Mouse (Mus musculus) hindbrain, embryonic 11.5 days (tissue): ENCODE measurements around the gene Umps. TPM values are rescaled to one million over a fixed set of nuclear protein-coding genes. Genes with fewer than 3 reads are reported as not detected.

ENCODE experiments used
- ATAC-seq: fragments of 200-750 bp; cut with Nextera tagmentation; 2 replicates; pipeline ENCODE4 v1.8.0; 2017; ENCODE audit warnings: mild to moderate bottlenecking, moderate TSS enrichment, moderate library complexity; ENCODE audit not compliant: low FRiP score
- DNase-seq: peaks from one replicate; pipeline ENCODE4 v3.0.0-alpha.2; 2015; ENCODE audit warnings: low spot score
- H3K27ac ChIP-seq: fragments of 300-500 bp; sonication (generic); 2 replicates; pipeline ENCODE4 v1.5.1; 2014; ENCODE audit warnings: mild to moderate bottlenecking, low read depth, low read length
- H3K27me3 ChIP-seq: fragments of 300-500 bp; sonication (generic); 2 replicates; pipeline ENCODE4 v1.6.1; 2014; ENCODE audit warnings: mild to moderate bottlenecking, low read length, moderate library complexity, mixed read lengths; ENCODE audit not compliant: control insufficient read depth, insufficient read depth
- H3K36me3 ChIP-seq: fragments of 300-500 bp; sonication (generic); 2 replicates; pipeline ENCODE4 v1.6.1; 2014; ENCODE audit warnings: mild to moderate bottlenecking, low read length, moderate library complexity, mixed read lengths; ENCODE audit not compliant: control insufficient read depth, insufficient read depth
- H3K4me1 ChIP-seq: fragments of 300-500 bp; sonication (generic); replicated peaks from 2 replicates; pipeline ENCODE4 v1.6.1; 2014; ENCODE audit warnings: low read length, mixed read lengths; ENCODE audit not compliant: control insufficient read depth, insufficient read depth
- H3K4me2 ChIP-seq: fragments of 300-500 bp; sonication (generic); replicated peaks from 2 replicates; pipeline ENCODE4 v1.6.1; 2014; ENCODE audit warnings: mild to moderate bottlenecking, low read depth, low read length
- H3K4me3 ChIP-seq: fragments of 300-500 bp; sonication (generic); 2 replicates; pipeline ENCODE4 v1.5.1; 2014; ENCODE audit warnings: low read depth, low read length
- H3K9ac ChIP-seq: fragments of 300-500 bp; sonication (generic); 2 replicates; pipeline ENCODE4 v1.6.1; 2014; ENCODE audit warnings: low read depth, low read length
- H3K9me3 ChIP-seq: fragments of 300-500 bp; sonication (generic); 2 replicates; pipeline ENCODE4 v1.6.1; 2016; ENCODE audit warnings: low read length; ENCODE audit not compliant: control insufficient read depth
- WGBS: fragments of 180-500 bp; shearing (Covaris S2); extraction: QIAGEN DNeasy Blood & Tissue Kit; methylation state at CpG from one replicate; pipeline ENCODE4 v1.1.7; 2014; 5-methylcytosine and 5-hydroxymethylcytosine counted together
- polyA plus RNA-seq: library from polyadenylated mRNA; unstranded; fragments of >200 nt; fragmentation: Nextera tagmentation; extraction: Ambion mirVana; gene quantifications from 2 replicates; pipeline ENCODE4 v1.2.1, GENCODE M21; 2014

Umps gene
- polyA plus RNA-seq, 1 experiment from 2014 or later: 55.5 TPM

DNA sequence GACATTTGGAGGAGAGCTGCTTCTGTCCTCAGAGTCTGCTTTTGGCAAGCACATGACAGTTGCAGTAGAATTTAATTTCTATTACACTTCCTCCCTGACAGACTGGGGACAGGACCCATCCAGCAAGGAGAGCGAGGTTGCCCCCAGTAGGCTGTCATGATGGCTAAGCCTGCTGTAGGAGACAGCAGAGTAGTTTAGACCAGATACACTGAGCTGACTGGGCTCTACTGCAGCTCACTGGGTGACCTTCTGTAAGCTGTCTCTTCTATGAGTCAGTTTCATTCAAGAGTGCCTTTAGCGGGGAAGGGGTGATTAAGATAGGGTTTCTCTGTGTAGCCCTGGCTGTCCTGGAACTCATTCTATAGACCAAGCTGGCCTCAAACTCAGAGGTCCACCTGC lies 27.7 kb downstream of the Umps start:
- WGBS: 86% methylated on average over 2 of the region's 2 CpGs
- Histone ChIP-seq H3K9me3 (no peaks in the 10 kb centered on the region), H3K9ac (no peak overlapping the region), H3K27ac (no peak overlapping the region), H3K36me3 (no peaks in the 10 kb centered on the region), H3K4me2 (no peak overlapping the region), H3K4me3 (no peak overlapping the region), H3K27me3 (no peaks in the 10 kb centered on the region), H3K4me1 (no peaks in the 10 kb centered on the region)
- no peak for DNase-seq
- ATAC-seq: no peak

DNA sequence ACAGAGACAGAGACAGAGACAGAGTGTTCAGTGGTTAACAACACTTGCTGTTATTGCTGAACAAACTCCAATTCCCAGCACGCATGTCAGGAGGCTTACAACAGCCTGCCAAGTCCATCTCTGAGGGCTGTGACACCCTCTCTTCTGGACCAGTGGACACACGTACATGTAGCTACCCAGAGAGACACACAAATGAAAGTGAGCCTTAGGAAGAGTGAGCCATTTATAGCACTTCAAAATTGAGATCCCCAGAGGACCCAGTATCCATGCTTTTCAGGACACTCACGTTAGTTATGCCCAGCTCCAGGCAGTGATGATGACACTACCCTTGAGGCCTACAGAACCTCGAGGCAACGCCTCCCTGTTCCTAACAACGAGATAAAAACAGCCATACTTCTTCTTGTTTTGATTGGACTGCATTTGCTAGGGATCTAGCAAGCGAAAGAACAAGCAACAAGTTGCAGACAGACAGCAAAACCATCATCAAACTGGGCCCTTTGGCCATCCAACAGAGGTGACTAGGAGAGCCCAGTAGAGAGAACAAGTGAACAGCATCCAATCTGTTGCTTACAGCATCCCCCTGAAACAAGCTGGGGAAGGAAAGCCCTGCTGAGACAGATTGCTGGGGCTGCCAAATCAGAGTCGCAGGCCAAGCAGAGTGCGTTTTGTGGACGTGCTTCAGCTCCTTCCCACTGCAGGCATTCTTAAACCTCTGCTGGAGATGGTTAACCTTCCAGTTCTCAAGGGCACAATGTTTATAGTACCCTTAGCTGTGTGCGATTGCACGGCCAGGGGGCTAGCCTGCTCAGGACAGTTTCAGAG lies 28.3 kb downstream of the Umps start:
- no peak for DNase-seq
- Histone ChIP-seq H3K27me3 (no peaks in the 10 kb centered on the region), H3K4me3 (no peak overlapping the region), H3K9ac (no peak overlapping the region), H3K36me3 (no peaks in the 10 kb centered on the region), H3K9me3 (no peaks in the 10 kb centered on the region), H3K27ac (no peak overlapping the region), H3K4me1 (no peaks in the 10 kb centered on the region), H3K4me2 (no peak overlapping the region)
- ATAC-seq: no peak
- 76% methylated on average over 12 of the region's 12 CpGs for WGBS

DNA sequence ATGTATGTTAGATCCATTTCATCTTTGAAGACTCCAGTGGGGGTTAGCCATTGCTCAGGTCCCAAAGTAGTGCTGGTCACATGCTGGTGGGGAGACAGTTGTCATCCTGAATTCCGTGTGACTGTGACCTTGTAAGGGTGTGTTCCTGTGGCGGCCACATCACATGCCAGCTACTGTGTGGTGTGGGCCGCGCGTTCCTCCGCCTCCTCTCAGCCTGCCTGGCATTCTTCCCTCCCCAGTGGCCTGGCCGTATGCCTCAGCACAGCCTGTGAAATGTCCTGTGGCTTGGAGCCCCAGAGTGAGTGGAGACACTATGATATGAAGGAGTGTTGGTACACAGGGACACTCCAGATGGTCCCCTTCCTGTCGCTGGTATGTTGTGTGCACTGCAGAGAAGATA lies 29.3 kb downstream of the Umps start:
- Histone ChIP-seq H3K9me3 (no peaks in the 10 kb centered on the region), H3K4me1 (no peaks in the 10 kb centered on the region), H3K27ac (no peak overlapping the region), H3K4me2 (no peak overlapping the region), H3K36me3 (no peaks in the 10 kb centered on the region), H3K4me3 (no peak overlapping the region), H3K9ac (no peak overlapping the region), H3K27me3 (no peaks in the 10 kb centered on the region)
- ATAC-seq: no peak
- WGBS: 87% methylated on average over 8 of the region's 8 CpGs
- no peak for DNase-seq

DNA sequence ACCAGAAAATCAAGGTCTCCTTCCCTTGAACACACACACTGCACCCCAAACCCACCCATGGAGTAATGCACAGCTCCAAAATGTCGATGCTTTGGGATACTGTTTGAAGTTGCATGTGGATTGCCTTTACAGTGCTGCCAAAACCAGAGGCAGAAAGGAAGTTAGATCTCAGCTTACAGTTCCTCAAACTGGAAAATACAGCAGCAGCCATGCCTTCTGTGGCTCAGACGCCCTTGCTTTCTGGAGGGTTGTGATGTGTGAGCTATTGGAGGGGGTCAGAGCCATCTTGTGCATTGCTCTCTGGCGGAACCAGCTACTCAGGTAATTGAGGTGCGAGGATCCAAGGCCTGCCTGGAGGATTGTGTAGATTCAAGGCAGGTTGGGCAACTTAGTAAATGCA lies 30.0 kb downstream of the Umps start:
- Histone ChIP-seq H3K4me2 (no peak overlapping the region), H3K4me3 (no peak overlapping the region), H3K27ac (no peak overlapping the region), H3K27me3 (no peaks in the 10 kb centered on the region), H3K36me3 (no peaks in the 10 kb centered on the region), H3K4me1 (no peaks in the 10 kb centered on the region), H3K9me3 (no peaks in the 10 kb centered on the region), H3K9ac (no peak overlapping the region)
- whole genome bisulfite sequencing: 94% methylated on average over 4 of the region's 4 CpGs
- no peak for DNase-seq
- no peak for ATAC-seq

DNA sequence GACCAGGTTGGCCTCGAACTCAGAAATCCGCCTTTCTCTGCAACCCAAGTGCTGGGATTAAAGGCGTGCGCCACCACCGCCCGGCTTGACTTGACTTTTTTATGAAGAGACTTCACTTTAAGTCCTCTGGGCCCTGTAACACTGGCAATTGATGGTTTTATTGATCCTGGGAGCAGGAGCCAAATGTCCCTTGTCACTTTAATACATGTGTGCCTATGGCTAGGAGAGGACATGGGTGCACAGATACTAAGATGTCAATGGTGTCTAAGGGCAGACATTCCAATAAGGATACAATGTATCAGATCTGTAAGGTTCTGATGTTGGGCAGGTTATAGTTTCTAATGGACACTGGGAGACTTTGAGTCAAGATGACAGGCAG lies 31.4 kb downstream of the Umps start:
- Histone ChIP-seq H3K4me3 (no peak overlapping the region), H3K9me3 (no peaks in the 10 kb centered on the region), H3K36me3 (no peaks in the 10 kb centered on the region), H3K4me1 (no peaks in the 10 kb centered on the region), H3K27ac (no peak overlapping the region), H3K27me3 (no peaks in the 10 kb centered on the region), H3K9ac (no peak overlapping the region), H3K4me2 (no peak overlapping the region)
- no peak for DNase-seq
- 95% methylated on average over 6 of the region's 6 CpGs for WGBS
- ATAC-seq: no peak

DNA sequence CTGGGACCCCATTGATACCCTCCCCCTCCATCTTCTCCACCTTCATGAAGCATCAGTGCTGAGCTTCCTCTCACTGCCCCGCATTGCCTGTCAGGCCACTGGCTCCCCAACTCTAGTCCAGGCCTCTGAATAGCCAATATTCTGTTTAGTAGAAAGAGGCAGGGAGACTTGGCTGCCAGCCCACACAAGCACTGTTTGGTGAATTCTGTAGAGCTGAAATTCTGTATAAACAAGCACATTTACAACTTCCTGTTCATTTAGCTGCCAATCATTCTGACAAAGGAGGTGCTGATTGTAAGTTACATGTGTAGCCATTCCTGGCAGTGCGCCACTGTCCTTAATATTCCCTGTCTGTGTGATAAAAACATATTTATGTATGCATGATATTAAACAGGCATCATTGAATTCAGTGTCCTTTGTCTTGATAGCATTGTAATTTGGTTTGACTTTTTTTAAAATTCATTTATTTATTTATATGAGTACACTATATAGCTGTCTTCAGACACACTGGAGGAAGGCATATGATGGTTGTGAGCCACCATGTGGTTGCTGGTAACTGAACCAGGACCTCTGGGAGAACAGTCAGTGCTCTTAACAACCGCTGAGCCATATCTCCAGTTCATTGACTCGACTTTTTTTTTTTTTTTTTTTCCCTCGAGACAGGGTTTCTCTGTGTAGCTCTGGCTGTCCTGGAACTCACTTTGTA lies 32.0 kb downstream of the Umps start:
- Histone ChIP-seq H3K27me3 (no peaks in the 10 kb centered on the region), H3K4me2 (no peak overlapping the region), H3K9me3 (no peaks in the 10 kb centered on the region), H3K27ac (no peak overlapping the region), H3K36me3 (no peaks in the 10 kb centered on the region), H3K4me3 (no peak overlapping the region), H3K4me1 (no peaks in the 10 kb centered on the region), H3K9ac (no peak overlapping the region)
- WGBS: 77% methylated on average over 5 of the region's 5 CpGs
- no peak for ATAC-seq
- DNase-seq: no peak

DNA sequence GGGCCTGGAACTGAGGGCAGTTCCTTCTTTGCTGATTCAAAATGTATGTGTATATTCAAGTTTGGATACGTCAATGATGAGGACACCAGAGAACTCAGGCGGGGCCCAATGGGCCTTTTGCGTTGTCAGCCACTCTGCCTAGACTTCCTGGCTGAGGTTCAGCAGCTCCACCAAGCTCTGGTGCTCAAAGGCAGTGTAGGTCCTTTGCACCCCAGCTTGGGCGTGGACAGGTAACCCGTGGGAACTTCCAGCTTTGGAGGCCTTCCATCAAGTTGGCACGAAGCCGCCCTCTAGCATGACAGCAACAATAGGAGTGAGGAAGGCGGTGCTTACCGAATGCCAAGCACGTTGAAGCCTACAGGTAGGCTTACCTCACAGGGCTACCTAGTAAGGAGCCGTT lies 33.4 kb downstream of the Umps start:
- Histone ChIP-seq H3K4me3 (no peak overlapping the region), H3K9ac (no peak overlapping the region), H3K27me3 (no peaks in the 10 kb centered on the region), H3K4me2 (no peak overlapping the region), H3K9me3 (no peaks in the 10 kb centered on the region), H3K4me1 (no peaks in the 10 kb centered on the region), H3K27ac (no peak overlapping the region), H3K36me3 (no peaks in the 10 kb centered on the region)
- DNase-seq (no peak), ATAC-seq (no peak)
- 96% methylated on average over 11 of the region's 11 CpGs for WGBS

DNA sequence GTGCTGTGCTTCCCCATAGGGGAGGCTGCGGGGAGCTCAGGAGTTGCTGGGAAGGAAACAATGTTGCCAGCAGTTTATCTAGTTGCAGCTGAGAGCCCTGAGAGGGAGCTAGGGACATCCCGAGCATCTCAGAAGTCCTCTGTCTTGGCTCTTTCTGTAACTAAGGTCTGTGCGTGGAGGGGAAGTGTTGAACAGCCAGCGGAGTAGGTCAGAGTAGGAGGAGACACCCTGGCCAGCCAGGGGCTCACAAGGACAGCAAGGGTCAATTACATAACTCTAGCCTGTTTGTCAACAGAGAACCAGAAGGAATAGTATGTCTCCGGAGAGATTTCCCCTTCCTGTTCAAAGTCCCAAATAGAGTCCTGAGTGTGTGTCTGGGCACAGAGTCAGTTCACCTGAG lies 34.7 kb downstream of the Umps start:
- DNase-seq: no peak
- no peaks in the 10 kb centered on the region for H3K9me3 ChIP-seq
- H3K36me3 ChIP-seq: no peaks in the 10 kb centered on the region
- H3K27me3 ChIP-seq: no peaks in the 10 kb centered on the region
- no peak for ATAC-seq
- 71% methylated on average over 5 of the region's 5 CpGs for WGBS
- H3K4me3 ChIP-seq: no peak overlapping the region
- no peak overlapping the region for H3K27ac ChIP-seq
- H3K4me1 ChIP-seq: no peaks in the 10 kb centered on the region
- H3K9ac ChIP-seq: no peak overlapping the region
- H3K4me2 ChIP-seq: no peak overlapping the region

DNA sequence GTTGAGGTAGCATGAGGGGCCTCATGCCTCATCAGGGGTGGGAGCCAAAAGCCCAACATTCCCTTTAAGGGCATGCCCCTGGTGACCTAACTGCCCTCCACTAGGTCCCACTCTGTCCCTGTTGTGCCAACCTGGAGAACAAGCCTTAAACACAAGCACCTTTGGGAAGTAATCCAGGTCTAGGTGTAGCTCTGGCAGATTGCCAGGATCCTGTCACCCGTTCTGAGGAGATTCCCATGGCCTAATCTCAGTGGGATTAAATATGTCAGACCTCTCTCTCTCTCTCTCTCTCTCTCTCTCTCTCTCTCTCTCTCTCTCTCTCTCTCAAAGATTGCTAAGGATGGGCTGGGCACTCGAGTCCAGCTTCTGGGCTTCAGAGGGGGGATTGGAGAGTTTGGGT lies 35.2 kb downstream of the Umps start:
- no peak overlapping the region for H3K4me3 ChIP-seq
- no peak for ATAC-seq
- H3K27me3 ChIP-seq: no peaks in the 10 kb centered on the region
- H3K9me3 ChIP-seq: no peaks in the 10 kb centered on the region
- H3K27ac ChIP-seq: no peak overlapping the region
- no peaks in the 10 kb centered on the region for H3K4me1 ChIP-seq
- H3K9ac ChIP-seq: no peak overlapping the region
- no peak overlapping the region for H3K4me2 ChIP-seq
- no peak for DNase-seq
- H3K36me3 ChIP-seq: no peaks in the 10 kb centered on the region
- WGBS: 51% methylated on average over 2 of the region's 2 CpGs
